Mouse (Mus musculus) ES-Bruce4 (cell line): ENCODE results near the gene Smarca2.

Source experiments
- CTCF ChIP-seq: IDR thresholded peaks from one replicate; pipeline ENCODE4 v1.8.1; 2011; ENCODE audit warnings: low read depth, low read length
- EP300 ChIP-seq: IDR thresholded peaks from 2 replicates; pipeline ENCODE4 v1.6.1; 2011; ENCODE audit warnings: low read depth, low read length; ENCODE audit not compliant: insufficient read depth

DNA sequence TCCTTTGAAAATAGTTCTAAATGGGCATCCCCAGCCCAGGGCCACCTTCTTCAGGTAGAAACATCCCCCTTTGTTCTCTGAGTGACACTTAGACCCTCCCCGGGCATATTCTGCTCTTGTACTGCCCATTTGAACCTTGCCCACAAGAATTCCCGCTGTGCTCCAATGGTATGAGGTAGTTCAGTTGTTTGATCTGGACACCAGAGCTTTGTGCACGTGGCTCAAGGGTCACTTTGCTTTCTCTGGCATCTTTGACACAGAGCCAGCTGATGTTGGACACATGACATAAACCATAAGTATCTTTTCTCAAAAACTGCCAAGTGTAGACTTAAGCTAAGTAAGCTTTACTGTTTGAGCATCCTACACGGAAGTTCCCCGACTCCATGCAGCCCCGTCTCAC is 151.1 kb downstream of the Smarca2 start:
- TF ChIP-seq CTCF (no peak), EP300 (no peak)
